Comparison of ENCODE assay signal across 28 mouse cellular contexts in genomic region chr11:96259511-96259910, GRCm38 (mm10). TPM values are rescaled to one million over a fixed set of nuclear protein-coding genes. Genes with fewer than 3 reads are reported as not detected.
A peak's percentile ranks its signal among the peaks of the same experiment; 100 is the strongest.
DNase-seq lines count a peak whose midpoint lies in the region; ATAC-seq and TF ChIP-seq lines count a peak whose summit lies in the region.
"Had no signal": no experiment of that assay in that cellular context is flagged by ENCODE, and none has a peak within 500 bp of the region (broad histone marks: within the 10 kb centered on the region; RNA-seq: fewer than 3 reads in every experiment).

No protein-coding gene starts in this region.

- no peak for ATAC-seq in hindbrain, embryonic 11.5 days (ENCODE audit: low FRiP score)
- ATAC-seq in hindbrain, postnatal 0 days: no peak
- no peak for ATAC-seq in kidney, postnatal 0 days (replicated peaks; ENCODE audit: low FRiP score, low read depth)
- ATAC-seq in intestine, embryonic 16.5 days: peak; percentile 45; the same call in 1 of the 2 replicates
- ATAC-seq in neural tube, embryonic 13.5 days (ENCODE audit: low read depth): no peak
- no peak for ATAC-seq in midbrain, embryonic 13.5 days
- ATAC-seq: CD4-positive, CD25-positive, alpha-beta regulatory T cell, adult 4 months; forebrain, postnatal 0 days; inflammation-experienced regulatory T-cells, adult 6 months; midbrain, embryonic 16.5 days had no signal

- no peaks in the 10 kb centered on the region for H3K36me3 ChIP-seq in hindbrain, embryonic 11.5 days (ENCODE audit: control insufficient read depth, insufficient read depth, low read length)
- no peaks in the 10 kb centered on the region for H3K36me3 ChIP-seq in hindbrain, postnatal 0 days (ENCODE audit: insufficient read depth, low read length)
- peaks cover 6% of the 10 kb centered on the region; the same call in 1 of the 2 replicates for H3K36me3 ChIP-seq in kidney, postnatal 0 days (ENCODE audit: insufficient read depth, low read length)
- no peaks in the 10 kb centered on the region for H3K36me3 ChIP-seq in intestine, embryonic 16.5 days (ENCODE audit: control insufficient read depth, insufficient read depth, low read length)
- no peaks in the 10 kb centered on the region; the same call in 1 of the 2 replicates for H3K36me3 ChIP-seq in neural tube, embryonic 13.5 days
- H3K36me3 ChIP-seq in midbrain, embryonic 13.5 days: no peaks in the 10 kb centered on the region
- H3K36me3 ChIP-seq: forebrain, embryonic 12.5 days; heart, embryonic 12.5 days; limb, embryonic 10.5 days; limb, embryonic 15.5 days; liver, embryonic 13.5 days; midbrain, embryonic 10.5 days had no signal

- H3K27ac ChIP-seq in hindbrain, embryonic 11.5 days (ENCODE audit: low read depth, low read length): no peak overlapping the region
- no peak overlapping the region for H3K27ac ChIP-seq in hindbrain, postnatal 0 days
- peak overlapping the region; percentile 60; the same call in 1 of the 2 replicates for H3K27ac ChIP-seq in kidney, postnatal 0 days
- no peak overlapping the region for H3K27ac ChIP-seq in intestine, embryonic 16.5 days (ENCODE audit: low read length)
- H3K27ac ChIP-seq in neural tube, embryonic 13.5 days (replicated peaks): peak overlapping the region; percentile 67
- H3K27ac ChIP-seq in midbrain, embryonic 13.5 days: no peak overlapping the region
- H3K27ac ChIP-seq: forebrain, embryonic 12.5 days; heart, adult 2 months; hindbrain, embryonic 14.5 days; limb, embryonic 10.5 days; limb, embryonic 15.5 days; liver, embryonic 13.5 days; midbrain, embryonic 10.5 days had no signal

- no peaks in the 10 kb centered on the region for H3K4me1 ChIP-seq in hindbrain, embryonic 11.5 days (replicated peaks; ENCODE audit: control insufficient read depth, insufficient read depth, low read length)
- no peaks in the 10 kb centered on the region for H3K4me1 ChIP-seq in hindbrain, postnatal 0 days (ENCODE audit: insufficient read depth, low read length)
- peaks cover 45% of the 10 kb centered on the region for H3K4me1 ChIP-seq in kidney, postnatal 0 days (replicated peaks; ENCODE audit: insufficient read depth, low read length)
- H3K4me1 ChIP-seq in intestine, embryonic 16.5 days (ENCODE audit: control insufficient read depth, insufficient read depth, low read length): peaks cover 5% of the 10 kb centered on the region; the same call in 1 of the 2 replicates
- H3K4me1 ChIP-seq in neural tube, embryonic 13.5 days (replicated peaks): peaks cover 98% of the 10 kb centered on the region
- no peaks in the 10 kb centered on the region for H3K4me1 ChIP-seq in midbrain, embryonic 13.5 days (replicated peaks)
- H3K4me1 ChIP-seq: forebrain, embryonic 12.5 days; liver, embryonic 13.5 days; midbrain, embryonic 10.5 days had no signal

- H3K9ac ChIP-seq in hindbrain, embryonic 11.5 days (ENCODE audit: low read depth, low read length): no peak overlapping the region
- no peak overlapping the region for H3K9ac ChIP-seq in hindbrain, postnatal 0 days (replicated peaks; ENCODE audit: low read length)
- H3K9ac ChIP-seq in kidney, postnatal 0 days (ENCODE audit: low read depth, low read length): no peak overlapping the region
- H3K9ac ChIP-seq in intestine, embryonic 16.5 days (ENCODE audit: low read depth, low read length): no peak overlapping the region
- 0 out of 2 replicates have a peak overlapping the region, but pooled peaks have one; percentile 1 for H3K9ac ChIP-seq in neural tube, embryonic 13.5 days
- no peak overlapping the region for H3K9ac ChIP-seq in midbrain, embryonic 13.5 days (replicated peaks)
- H3K9ac ChIP-seq: forebrain, embryonic 12.5 days; forebrain, postnatal 0 days; heart, embryonic 12.5 days; hindbrain, embryonic 14.5 days; limb, embryonic 15.5 days; liver, embryonic 13.5 days had no signal

- TF ChIP-seq CTCF in hindbrain, postnatal 0 days (IDR thresholded peaks at IDR 0.05; ENCODE audit: low read depth): no peak
- no peak for TF ChIP-seq CTCF in kidney, postnatal 0 days (IDR thresholded peaks at IDR 0.05; ENCODE audit: low read depth)

- peaks cover 100% of the 10 kb centered on the region for H3K27me3 ChIP-seq in hindbrain, embryonic 11.5 days (ENCODE audit: control insufficient read depth, insufficient read depth, low read length)
- H3K27me3 ChIP-seq in hindbrain, postnatal 0 days (ENCODE audit: insufficient read depth, low read length): peaks cover 96% of the 10 kb centered on the region
- H3K27me3 ChIP-seq in kidney, postnatal 0 days (ENCODE audit: insufficient read depth, low read length): no peaks in the 10 kb centered on the region
- H3K27me3 ChIP-seq in intestine, embryonic 16.5 days (replicated peaks; ENCODE audit: control insufficient read depth, insufficient read depth, low read length): peaks cover 87% of the 10 kb centered on the region
- H3K27me3 ChIP-seq in neural tube, embryonic 13.5 days: peaks cover 50% of the 10 kb centered on the region
- peaks cover 100% of the 10 kb centered on the region for H3K27me3 ChIP-seq in midbrain, embryonic 13.5 days

- 0% methylated on average over 1 of the region's 1 CpGs for WGBS in hindbrain, embryonic 11.5 days
- 5% methylated on average over 1 of the region's 1 CpGs for WGBS in hindbrain, postnatal 0 days
- 4% methylated on average over 1 of the region's 1 CpGs for WGBS in kidney, postnatal 0 days
- whole genome bisulfite sequencing in intestine, embryonic 16.5 days: 0% methylated on average over 1 of the region's 1 CpGs
- WGBS in neural tube, embryonic 13.5 days: 7% methylated on average over 1 of the region's 1 CpGs
- 0% methylated on average over 1 of the region's 1 CpGs for WGBS in midbrain, embryonic 13.5 days

- H3K9me3 ChIP-seq in hindbrain, embryonic 11.5 days (ENCODE audit: control insufficient read depth, low read length): no peaks in the 10 kb centered on the region
- 0 out of 2 replicates have a peak, but pooled peaks cover 4% of the 10 kb centered on the region for H3K9me3 ChIP-seq in hindbrain, postnatal 0 days (ENCODE audit: low read length)
- H3K9me3 ChIP-seq in kidney, postnatal 0 days (replicated peaks; ENCODE audit: low read length): no peaks in the 10 kb centered on the region
- H3K9me3 ChIP-seq in intestine, embryonic 16.5 days (ENCODE audit: control insufficient read depth, low read length): no peaks in the 10 kb centered on the region
- H3K9me3 ChIP-seq in neural tube, embryonic 13.5 days: no peaks in the 10 kb centered on the region
- no peaks in the 10 kb centered on the region for H3K9me3 ChIP-seq in midbrain, embryonic 13.5 days
- H3K9me3 ChIP-seq: forebrain, embryonic 12.5 days; heart, embryonic 12.5 days; limb, embryonic 10.5 days; limb, embryonic 15.5 days; liver, embryonic 13.5 days; midbrain, embryonic 10.5 days had no signal

- peak; percentile 8 for DNase-seq in hindbrain, embryonic 11.5 days (ENCODE audit: low spot score)
- no peak for DNase-seq in hindbrain, postnatal 0 days (ENCODE audit: low spot score)
- no peak for DNase-seq in kidney, postnatal 0 days (ENCODE audit: low spot score)
- DNase-seq in kidney, postnatal 10 days: no peak
- DNase-seq: cerebellum, adult 2 months; cerebellum, postnatal 25 days; forebrain, postnatal 0 days; heart, adult 2 months; heart, postnatal 4 days; liver, embryonic 13.5 days; lung, postnatal 14 days; right cerebral cortex, postnatal 14 days had no signal

- no peak overlapping the region for H3K4me2 ChIP-seq in hindbrain, embryonic 11.5 days (replicated peaks; ENCODE audit: low read depth, low read length)
- no peak overlapping the region for H3K4me2 ChIP-seq in hindbrain, postnatal 0 days (ENCODE audit: low read depth, low read length)
- H3K4me2 ChIP-seq in kidney, postnatal 0 days (ENCODE audit: low read length): no peak overlapping the region
- no peak overlapping the region for H3K4me2 ChIP-seq in intestine, embryonic 16.5 days (ENCODE audit: low read depth, low read length)
- no peak overlapping the region for H3K4me2 ChIP-seq in neural tube, embryonic 13.5 days
- H3K4me2 ChIP-seq in midbrain, embryonic 13.5 days (replicated peaks): no peak overlapping the region
- H3K4me2 ChIP-seq: forebrain, embryonic 12.5 days; heart, embryonic 12.5 days; hindbrain, embryonic 14.5 days; liver, embryonic 13.5 days had no signal

- no peak overlapping the region for H3K4me3 ChIP-seq in hindbrain, embryonic 11.5 days (ENCODE audit: low read depth, low read length)
- no peak overlapping the region for H3K4me3 ChIP-seq in hindbrain, postnatal 0 days (ENCODE audit: low read length)
- H3K4me3 ChIP-seq in kidney, postnatal 0 days (replicated peaks; ENCODE audit: low read depth, low read length): no peak overlapping the region
- no peak overlapping the region for H3K4me3 ChIP-seq in intestine, embryonic 16.5 days (ENCODE audit: low read length)
- no peak overlapping the region for H3K4me3 ChIP-seq in neural tube, embryonic 13.5 days
- no peak overlapping the region for H3K4me3 ChIP-seq in midbrain, embryonic 13.5 days (replicated peaks)
- H3K4me3 ChIP-seq: forebrain, embryonic 12.5 days; heart, adult 2 months; heart, embryonic 12.5 days; liver, embryonic 13.5 days; midbrain, embryonic 10.5 days had no signal

RNA-seq across cellular contexts. Expression of gene Hoxb9, which starts 11.7 kb away (rescaled TPM):
- polyA plus RNA-seq in hindbrain, embryonic 11.5 days (2014; fragmentation: Nextera tagmentation; extraction: Ambion mirVana): 0.80 and 3.2 TPM in 2 replicates
- total RNA-seq in hindbrain, postnatal 0 days (2014; rRNA removed): 0.40 TPM in 1 of 2 replicates, not detected in the other
- polyA plus RNA-seq in hindbrain, postnatal 0 days (2015; fragmentation: Nextera tagmentation; extraction: Ambion mirVana): 0.13 TPM in 1 of 2 replicates, not detected in the other
- polyA plus RNA-seq in kidney, postnatal 0 days (2015; fragmentation: Nextera tagmentation; extraction: Ambion mirVana): 22.6 and 23.1 TPM in 2 replicates
- polyA plus RNA-seq in intestine, embryonic 16.5 days (2015; fragmentation: Nextera tagmentation; extraction: Ambion mirVana): 0.99 and 1.2 TPM in 2 replicates
- polyA plus RNA-seq in neural tube, embryonic 13.5 days (2015; fragmentation: Nextera tagmentation; extraction: Ambion mirVana): 72.9 and 74.7 TPM in 2 replicates
- polyA plus RNA-seq in midbrain, embryonic 13.5 days (2015; fragmentation: Nextera tagmentation; extraction: Ambion mirVana): not detected in 2 replicates
- total RNA-seq: forebrain, postnatal 0 days; heart, adult 2 months; heart, postnatal 4 days; left cerebral cortex, postnatal 10 days had no signal
- polyA plus RNA-seq: cerebellum, adult 2 months; forebrain, embryonic 12.5 days; forebrain, postnatal 0 days; heart, adult 2 months; heart, postnatal 0 days; inflammation-experienced regulatory T-cells, adult 6 months; midbrain, embryonic 10.5 days; midbrain, embryonic 16.5 days had no signal

RNA-seq across cellular contexts. Expression of gene Hoxb8, which starts 22.2 kb away (rescaled TPM):
- polyA plus RNA-seq in hindbrain, embryonic 11.5 days (2014; fragmentation: Nextera tagmentation; extraction: Ambion mirVana): 3.1 and 7.0 TPM in 2 replicates
- total RNA-seq in hindbrain, postnatal 0 days (2014; rRNA removed): 28.0 and 66.5 TPM in 2 replicates
- 4.6 and 6.2 TPM in 2 replicates for polyA plus RNA-seq in hindbrain, postnatal 0 days (2015; fragmentation: Nextera tagmentation; extraction: Ambion mirVana)
- 8.7 and 12.2 TPM in 2 replicates for polyA plus RNA-seq in kidney, postnatal 0 days (2015; fragmentation: Nextera tagmentation; extraction: Ambion mirVana)
- polyA plus RNA-seq in intestine, embryonic 16.5 days (2015; fragmentation: Nextera tagmentation; extraction: Ambion mirVana): 0.71 and 0.97 TPM in 2 replicates
- polyA plus RNA-seq in neural tube, embryonic 13.5 days (2015; fragmentation: Nextera tagmentation; extraction: Ambion mirVana): 81.7 and 114 TPM in 2 replicates
- polyA plus RNA-seq in midbrain, embryonic 13.5 days (2015; fragmentation: Nextera tagmentation; extraction: Ambion mirVana): not detected in 2 replicates
- total RNA-seq: forebrain, postnatal 0 days; heart, adult 2 months; heart, postnatal 4 days; left cerebral cortex, postnatal 10 days had no signal
- polyA plus RNA-seq: CD4-positive, CD25-positive, alpha-beta regulatory T cell, adult 4 months; embryonic facial prominence, embryonic 14.5 days; forebrain, embryonic 12.5 days; forebrain, postnatal 0 days; heart, adult 2 months; heart, embryonic 12.5 days; heart, postnatal 0 days; inflammation-experienced regulatory T-cells, adult 6 months; liver, embryonic 13.5 days; midbrain, embryonic 10.5 days; midbrain, embryonic 16.5 days had no signal

RNA-seq across cellular contexts. Expression of gene Hoxb7, which starts 26.9 kb away (rescaled TPM):
- polyA plus RNA-seq in hindbrain, embryonic 11.5 days (2014; fragmentation: Nextera tagmentation; extraction: Ambion mirVana): 4.0 and 11.2 TPM in 2 replicates
- 11.0 and 21.7 TPM in 2 replicates for total RNA-seq in hindbrain, postnatal 0 days (2014; rRNA removed)
- polyA plus RNA-seq in hindbrain, postnatal 0 days (2015; fragmentation: Nextera tagmentation; extraction: Ambion mirVana): 10.1 and 16.8 TPM in 2 replicates
- polyA plus RNA-seq in kidney, postnatal 0 days (2015; fragmentation: Nextera tagmentation; extraction: Ambion mirVana): 56.1 and 58.9 TPM in 2 replicates
- 10.0 and 11.3 TPM in 2 replicates for polyA plus RNA-seq in intestine, embryonic 16.5 days (2015; fragmentation: Nextera tagmentation; extraction: Ambion mirVana)
- polyA plus RNA-seq in neural tube, embryonic 13.5 days (2015; fragmentation: Nextera tagmentation; extraction: Ambion mirVana): 124 and 125 TPM in 2 replicates
- not detected in 2 replicates for polyA plus RNA-seq in midbrain, embryonic 13.5 days (2015; fragmentation: Nextera tagmentation; extraction: Ambion mirVana)
- total RNA-seq: forebrain, postnatal 0 days; heart, adult 2 months; left cerebral cortex, postnatal 10 days had no signal
- polyA plus RNA-seq: CD4-positive, CD25-positive, alpha-beta regulatory T cell, adult 4 months; cerebellum, adult 2 months; forebrain, embryonic 12.5 days; forebrain, postnatal 0 days; heart, adult 2 months; inflammation-experienced regulatory T-cells, adult 6 months; midbrain, embryonic 10.5 days; midbrain, embryonic 16.5 days; testis, adult 2 months had no signal

RNA-seq across cellular contexts. Expression of gene Hoxb6, which starts 32.8 kb away (rescaled TPM):
- polyA plus RNA-seq in hindbrain, embryonic 11.5 days (2014; fragmentation: Nextera tagmentation; extraction: Ambion mirVana): 15.9 and 38.5 TPM in 2 replicates
- 23.2 and 30.2 TPM in 2 replicates for total RNA-seq in hindbrain, postnatal 0 days (2014; rRNA removed)
- 29.0 and 36.3 TPM in 2 replicates for polyA plus RNA-seq in hindbrain, postnatal 0 days (2015; fragmentation: Nextera tagmentation; extraction: Ambion mirVana)
- 45.0 and 47.8 TPM in 2 replicates for polyA plus RNA-seq in kidney, postnatal 0 days (2015; fragmentation: Nextera tagmentation; extraction: Ambion mirVana)
- 11.1 and 11.3 TPM in 2 replicates for polyA plus RNA-seq in intestine, embryonic 16.5 days (2015; fragmentation: Nextera tagmentation; extraction: Ambion mirVana)
- polyA plus RNA-seq in neural tube, embryonic 13.5 days (2015; fragmentation: Nextera tagmentation; extraction: Ambion mirVana): 171 and 174 TPM in 2 replicates
- not detected in 2 replicates for polyA plus RNA-seq in midbrain, embryonic 13.5 days (2015; fragmentation: Nextera tagmentation; extraction: Ambion mirVana)
- total RNA-seq: forebrain, postnatal 0 days; heart, adult 2 months; heart, postnatal 4 days; left cerebral cortex, postnatal 10 days had no signal
- polyA plus RNA-seq: CD4-positive, CD25-positive, alpha-beta regulatory T cell, adult 4 months; forebrain, embryonic 12.5 days; forebrain, postnatal 0 days; heart, adult 2 months; heart, embryonic 12.5 days; heart, postnatal 0 days; inflammation-experienced regulatory T-cells, adult 6 months; midbrain, embryonic 10.5 days; midbrain, embryonic 16.5 days had no signal

RNA-seq across cellular contexts. Expression of gene Hoxb5, which starts 43.6 kb away (rescaled TPM):
- polyA plus RNA-seq in hindbrain, embryonic 11.5 days (2014; fragmentation: Nextera tagmentation; extraction: Ambion mirVana): 33.1 and 42.5 TPM in 2 replicates
- 16.5 and 24.3 TPM in 2 replicates for total RNA-seq in hindbrain, postnatal 0 days (2014; rRNA removed)
- polyA plus RNA-seq in hindbrain, postnatal 0 days (2015; fragmentation: Nextera tagmentation; extraction: Ambion mirVana): 109 and 113 TPM in 2 replicates
- 10.2 and 12.9 TPM in 2 replicates for polyA plus RNA-seq in kidney, postnatal 0 days (2015; fragmentation: Nextera tagmentation; extraction: Ambion mirVana)
- polyA plus RNA-seq in intestine, embryonic 16.5 days (2015; fragmentation: Nextera tagmentation; extraction: Ambion mirVana): 26.4 and 28.7 TPM in 2 replicates
- polyA plus RNA-seq in neural tube, embryonic 13.5 days (2015; fragmentation: Nextera tagmentation; extraction: Ambion mirVana): 67.1 and 88.3 TPM in 2 replicates
- 0.08 TPM in 1 of 2 replicates, not detected in the other for polyA plus RNA-seq in midbrain, embryonic 13.5 days (2015; fragmentation: Nextera tagmentation; extraction: Ambion mirVana)
- total RNA-seq: forebrain, postnatal 0 days; left cerebral cortex, postnatal 10 days had no signal
- polyA plus RNA-seq: CD4-positive, CD25-positive, alpha-beta regulatory T cell, adult 4 months; forebrain, embryonic 12.5 days; forebrain, postnatal 0 days; inflammation-experienced regulatory T-cells, adult 6 months; midbrain, embryonic 10.5 days; midbrain, embryonic 16.5 days had no signal

Comparison
In these comparisons a context has a peak if more than half of its experiments do, and no peak if none do; other contexts are left out.
1. H3K27ac ChIP-seq: peak in kidney, postnatal 0 days (single experiment) and neural tube, embryonic 13.5 days (single experiment); none in hindbrain, embryonic 11.5 days (single experiment), hindbrain, postnatal 0 days (single experiment), intestine, embryonic 16.5 days (single experiment) and midbrain, embryonic 13.5 days (single experiment).